Mouse (Mus musculus): Measurements from ENCODE around the gene Cyba.
A peak's percentile ranks its signal among the peaks of the same experiment; 100 is the strongest.

Gene Cyba

GRCm38 (mm10) chr8:122423217-122423616 lies 9.5 kb downstream of the Cyba start:
- no peak for DNase-seq (ENCODE audit: low read depth, low spot score)

- DNase-seq (ENCODE audit: low read depth, low spot score): no peak
Measured at GRCm38 (mm10) chr8:122421376-122422070, 11.2 kb downstream of the Cyba start, which contains the start of gene Il17c. Il17c (plus strand) TSS chr8:122422020.

- DNase-seq (ENCODE audit: low read depth, low spot score): no peak
Measured at GRCm38 (mm10) chr8:122419881-122420555, 12.7 kb downstream of the Cyba start.

DNA sequence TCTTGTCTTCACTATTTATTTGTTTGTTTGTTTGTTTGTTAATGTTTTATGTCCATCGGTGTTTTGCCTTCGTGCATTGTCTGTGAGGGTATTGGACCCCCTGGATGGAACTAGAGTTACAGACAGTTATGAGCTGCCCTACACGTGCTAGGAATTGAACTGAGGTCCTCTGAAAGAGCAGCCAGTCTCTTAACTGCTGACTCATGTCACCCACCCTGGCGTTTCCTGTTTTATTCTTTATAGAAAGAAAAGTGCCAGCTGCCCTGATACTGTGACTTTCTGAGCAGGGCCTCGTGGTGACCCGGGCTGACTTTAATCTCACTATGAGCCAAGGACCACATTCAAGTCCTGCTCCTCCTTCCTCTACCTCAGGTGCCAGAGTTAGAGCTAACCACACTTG lies 17.2 kb downstream of the Cyba start:
- DNase-seq (ENCODE audit: low read depth, low spot score): no peak

GRCm38 (mm10) chr8:122414311-122414710 lies 18.4 kb downstream of the Cyba start:
- peak; percentile 77 for DNase-seq (ENCODE audit: low read depth, low spot score)

- DNase-seq (ENCODE audit: low read depth, low spot score): no peak
Measured at GRCm38 (mm10) chr8:122407678-122408077, 25.1 kb downstream of the Cyba start.

DNA sequence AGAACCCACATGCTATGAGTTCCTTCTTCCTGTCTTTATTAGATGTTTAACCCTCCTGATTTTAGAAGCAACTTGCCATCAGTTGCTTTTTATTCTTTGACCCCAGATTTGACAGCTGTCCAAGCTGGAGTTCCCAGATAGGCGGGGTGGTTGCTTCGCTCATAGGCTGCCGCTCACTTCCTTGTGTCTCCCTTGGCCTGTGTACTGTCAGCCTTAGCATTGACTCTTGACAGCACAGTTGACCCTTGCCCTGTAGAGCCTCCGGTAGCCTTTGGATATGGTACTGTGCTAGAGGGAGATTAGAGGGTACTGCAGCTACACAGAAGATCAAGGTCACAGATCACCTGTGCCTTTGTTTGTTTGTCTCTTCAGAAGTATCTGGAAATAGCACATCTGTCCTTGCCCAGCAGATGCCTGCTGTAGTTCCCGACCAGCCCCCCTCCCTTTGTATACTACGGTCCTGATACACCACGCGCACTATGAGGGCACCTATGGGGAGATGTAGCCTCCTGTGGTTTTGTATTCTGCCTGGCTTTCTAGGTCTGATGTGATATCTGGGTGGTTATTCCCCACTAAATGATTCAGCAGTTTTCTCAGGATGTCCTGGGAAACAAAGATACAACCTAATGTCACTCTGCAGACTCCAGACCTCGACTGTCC lies 27.5 kb downstream of the Cyba start:
- no peak for DNase-seq (ENCODE audit: low read depth, low spot score)

DNA sequence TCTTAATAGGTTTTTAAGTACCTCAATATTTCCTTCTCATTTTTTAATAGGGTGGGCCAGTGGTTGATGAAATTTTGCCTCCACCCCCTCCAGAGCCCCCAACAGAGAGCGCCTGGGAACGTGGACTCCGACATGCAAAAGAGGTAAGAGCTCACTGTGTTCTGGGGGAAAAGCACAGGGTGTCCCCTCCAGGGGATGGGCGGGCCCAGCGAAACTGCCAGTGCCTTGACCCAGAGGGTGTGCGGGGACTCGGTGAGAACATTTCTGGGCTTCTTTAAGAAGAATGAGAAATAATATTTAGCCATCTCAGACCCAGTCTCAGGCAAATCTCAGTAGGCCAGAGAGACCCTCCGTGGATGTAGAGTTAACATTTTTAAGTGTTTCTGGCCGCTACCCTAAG lies 34.5 kb downstream of the Cyba start:
- DNase-seq (ENCODE audit: low read depth, low spot score): no peak

DNA sequence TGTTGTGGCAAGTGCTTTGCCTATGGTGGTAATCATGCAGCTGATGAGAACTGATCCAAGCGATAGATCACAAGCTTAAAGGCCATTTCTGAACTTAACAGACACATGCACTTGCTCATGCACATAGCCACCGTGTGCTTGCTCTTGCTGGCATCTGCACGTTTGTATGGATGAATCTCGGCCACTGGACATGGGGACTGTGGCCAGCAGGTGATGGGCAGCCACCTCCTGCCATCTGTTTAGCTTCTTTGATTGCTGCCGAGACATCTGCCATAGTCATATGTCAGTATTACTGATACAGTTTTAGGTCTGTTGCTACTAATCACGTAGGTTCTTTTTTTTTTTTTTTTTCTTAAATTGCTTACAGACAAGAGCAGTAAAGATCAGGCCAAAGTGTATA lies 37.4 kb downstream of the Cyba start:
- DNase-seq (ENCODE audit: low read depth, low spot score): no peak

DNA sequence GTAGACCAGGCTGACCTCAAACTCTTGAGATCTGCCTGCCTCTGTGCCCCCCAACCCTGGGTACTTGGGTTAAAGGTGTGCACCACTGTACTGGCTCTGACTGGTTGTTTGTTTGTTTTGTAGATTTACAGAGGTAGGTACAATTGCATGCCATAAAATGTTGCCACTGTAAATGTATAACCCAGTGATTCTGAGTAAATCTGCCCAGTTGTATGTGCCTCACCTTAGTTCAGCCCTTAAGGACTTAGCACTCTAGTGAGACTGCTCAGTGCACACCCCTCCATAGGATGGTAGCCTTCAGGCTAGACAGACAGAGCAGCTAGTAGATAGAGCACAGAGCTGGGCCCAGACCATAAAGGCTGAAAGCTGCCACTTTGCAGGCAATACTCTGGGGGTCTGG lies 39.0 kb downstream of the Cyba start:
- DNase-seq (ENCODE audit: low read depth, low spot score): no peak

GRCm38 (mm10) chr8:122390758-122391157 lies 42.0 kb downstream of the Cyba start:
- no peak for DNase-seq (ENCODE audit: low read depth, low spot score)

GRCm38 (mm10) chr8:122389357-122389756 lies 43.4 kb downstream of the Cyba start:
- peak; percentile 55 for DNase-seq (ENCODE audit: low read depth, low spot score)

- DNase-seq (ENCODE audit: low read depth, low spot score): no peak
Measured at GRCm38 (mm10) chr8:122383039-122383438, 49.7 kb downstream of the Cyba start.

- DNase-seq (ENCODE audit: low read depth, low spot score): peak; percentile 97
Measured at GRCm38 (mm10) chr8:122376365-122377231, 56.1 kb downstream of the Cyba start, which contains the start of gene Zc3h18. Zc3h18 (plus strand) TSS chr8:122376609.

GRCm38 (mm10) chr8:122375751-122376364 lies 56.9 kb downstream of the Cyba start:
- DNase-seq (ENCODE audit: low read depth, low spot score): no peak

DNA sequence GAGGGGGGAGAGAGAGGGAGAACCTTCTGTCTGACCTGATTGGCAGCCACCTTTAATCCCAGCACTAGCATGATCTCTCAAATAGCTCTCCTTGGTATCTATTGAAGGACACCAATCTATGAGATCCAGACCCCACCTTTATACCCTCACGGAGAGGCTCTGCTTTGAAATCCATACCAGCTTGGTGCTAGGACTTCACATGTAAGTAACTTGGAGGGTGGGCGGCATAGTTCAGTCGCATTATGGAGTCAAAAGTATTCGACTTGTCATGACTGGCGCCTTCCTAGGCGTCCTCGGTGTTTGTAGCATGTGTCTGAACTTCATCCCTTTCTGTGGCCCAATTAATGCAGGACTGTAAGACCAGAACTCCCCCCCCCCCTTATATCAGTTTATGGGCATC lies 57.4 kb downstream of the Cyba start:
- DNase-seq (ENCODE audit: low read depth, low spot score): no peak

All from R1 (cell line).